25 mouse cellular contexts compared by ENCODE assay signal in genomic region chr9:62934700-62935400, GRCm38 (mm10). TPM values are rescaled to one million over a fixed set of nuclear protein-coding genes. Genes with fewer than 3 reads are reported as not detected.
A peak's percentile ranks its signal among the peaks of the same experiment; 100 is the strongest.
DNase-seq lines count a peak whose midpoint lies in the region; TF ChIP-seq lines count a peak whose summit lies in the region.
"Had no signal": no experiment of that assay in that cellular context is flagged by ENCODE, and none has a peak within 500 bp of the region (broad histone marks: within the 10 kb centered on the region; RNA-seq: fewer than 3 reads in every experiment).

No protein-coding gene starts in this region.

- H3K27me3 ChIP-seq in kidney, adult 2 months (replicated peaks; ENCODE audit: control insufficient read depth, insufficient read depth, low read length), result no peaks in the 10 kb centered on the region
- H3K27me3 ChIP-seq: embryonic facial prominence, embryonic 12.5 days; heart, embryonic 13.5 days; hindbrain, embryonic 13.5 days; megakaryocyte, embryonic 14.5 days had no signal

- H3K4me3 ChIP-seq in kidney, adult 2 months (ENCODE audit: insufficient read depth, low read depth, low read length), result no peak overlapping the region
- no peak overlapping the region for H3K4me3 ChIP-seq in brown adipose tissue, adult 24 weeks (ENCODE audit: insufficient read depth, low read depth, low read length)
- H3K4me3 ChIP-seq: embryonic facial prominence, embryonic 12.5 days; heart, embryonic 13.5 days; hindbrain, embryonic 13.5 days; limb, embryonic 10.5 days; megakaryocyte, embryonic 14.5 days had no signal

- 56% methylated on average over 2 of the region's 2 CpGs for WGBS in kidney, adult 2 months

- TF ChIP-seq CTCF in kidney, adult 2 months (conservative IDR thresholded peaks at IDR 0.05; ENCODE audit: insufficient read depth, insufficient read length, low read depth, low read length), result no peak

- no peaks in the 10 kb centered on the region for H3K36me3 ChIP-seq in kidney, adult 2 months (ENCODE audit: control insufficient read depth, insufficient read depth, low read length)
- H3K36me3 ChIP-seq: embryonic facial prominence, embryonic 12.5 days; hindbrain, embryonic 13.5 days; limb, embryonic 10.5 days had no signal

- DNase-seq in kidney, adult 2 months, result peak; percentile 40
- no peak for DNase-seq in kidney, adult 11 months
- DNase-seq in testis, postnatal 14 days (ENCODE audit: low spot score), result peak; percentile 49
- DNase-seq in testis, postnatal 10 days (ENCODE audit: low spot score), result no peak
- DNase-seq in urinary bladder, adult 18-20 months (ENCODE audit: low spot score in 2 of 2), result no peak
- DNase-seq in left cerebral cortex, adult 18-20 months (ENCODE audit: low spot score in 2 of 2), result no peak
- DNase-seq: cerebellum, adult 18-20 months; cerebellum, postnatal 25 days; gastrocnemius, postnatal 10 days; heart, adult 11 months; heart, postnatal 36 days; kidney, postnatal 36 days; liver; lung, adult 2 months; lung, postnatal 14 days; midbrain, embryonic 14.5 days; right cerebral cortex, postnatal 25 days; spleen, adult 18-20 months; thymus, postnatal 25 days had no signal

- peaks cover 30% of the 10 kb centered on the region for H3K4me1 ChIP-seq in kidney, adult 2 months (ENCODE audit: control insufficient read depth, insufficient read depth, low read length)
- peaks cover 26% of the 10 kb centered on the region for H3K4me1 ChIP-seq in brown adipose tissue, adult 24 weeks (ENCODE audit: control insufficient read depth, insufficient read depth, insufficient read length, low read length)
- H3K4me1 ChIP-seq: embryonic facial prominence, embryonic 12.5 days; limb, embryonic 10.5 days had no signal

- peak overlapping the region; percentile 79; the same call in 1 of the 2 replicates for H3K27ac ChIP-seq in kidney, adult 2 months (ENCODE audit: insufficient read depth, low read depth, low read length)
- H3K27ac ChIP-seq in brown adipose tissue, adult 24 weeks (replicated peaks; ENCODE audit: low read depth, low read length), result 0 out of 2 replicates have a peak overlapping the region, but pooled peaks have one; percentile 26
- H3K27ac ChIP-seq: embryonic facial prominence, embryonic 12.5 days; heart, embryonic 13.5 days; hindbrain, embryonic 13.5 days; limb, embryonic 10.5 days had no signal

- TF ChIP-seq POLR2A in kidney, adult 2 months (IDR thresholded peaks at IDR 0.05; ENCODE audit: low read depth, low read length), result no peak

RNA-seq across cellular contexts. Expression of gene Pias1, which starts 52.9 kb away (rescaled TPM):
- polyA plus RNA-seq in kidney, adult 2 months (2012; rRNA removed), result 24.8 and 26.7 TPM in 2 replicates
- 8.9 and 12.3 TPM in 2 replicates for polyA plus RNA-seq in brown adipose tissue, adult 24 weeks (2012; ENCODE audit: insufficient read depth, insufficient read length, missing spikeins)
- total RNA-seq in left cerebral cortex, adult 18-20 months (2021), result 10 to 100 TPM; 69.4 to 75.4 TPM

Comparison
In these comparisons a context has a peak if more than half of its experiments do, and no peak if none do; other contexts are left out.
1. DNase-seq: peak in kidney, adult 2 months (single experiment) and testis, postnatal 14 days (single experiment); none in kidney, adult 11 months (single experiment), testis, postnatal 10 days (single experiment), urinary bladder, adult 18-20 months (0 of 2) and left cerebral cortex, adult 18-20 months (0 of 2).